Mouse (Mus musculus) G1E (cell line): Measurements from ENCODE around the gene Mip.

Source experiments
- CTCF ChIP-seq: IDR thresholded peaks from 2 replicates; pipeline ENCODE4 v1.5.1; 2012; ENCODE audit warnings: low read depth, low read length, inconsistent platforms, mixed read lengths
- GATA1 ChIP-seq: IDR thresholded peaks from 2 replicates; pipeline ENCODE4 v1.6.1; 2012; ENCODE audit warnings: borderline replicate concordance, low read length, inconsistent platforms, mixed read lengths
- GATA2 ChIP-seq: IDR thresholded peaks from 2 replicates; pipeline ENCODE4 v1.6.1; 2012; ENCODE audit warnings: low read depth, low read length, inconsistent platforms, borderline replicate concordance
- POLR2AphosphoS5 ChIP-seq: IDR thresholded peaks from 2 replicates; pipeline ENCODE4 v1.6.1; 2012; ENCODE audit warnings: low read depth, low read length, inconsistent platforms; ENCODE audit not compliant: insufficient replicate concordance
- TAL1 ChIP-seq: conservative IDR thresholded peaks from 2 replicates; pipeline ENCODE4 v1.6.1; 2012; ENCODE audit warnings: low read depth, low read length, inconsistent platforms, mixed read lengths

GRCm38 (mm10) chr10:128221533-128222286 is 3.9 kb upstream of the Mip start:
- TF ChIP-seq GATA1 (no peak), CTCF (no peak), POLR2AphosphoS5 (no peak), GATA2 (no peak), TAL1 (no peak)
